Mouse (Mus musculus): ENCODE results near the gene Gm9008.
"Not testable (repeated sequence)": the region's sequence is repeated elsewhere in the genome, so short reads cannot be mapped to it uniquely, and the experiment has no call there.

The Gm9008 gene

DNA sequence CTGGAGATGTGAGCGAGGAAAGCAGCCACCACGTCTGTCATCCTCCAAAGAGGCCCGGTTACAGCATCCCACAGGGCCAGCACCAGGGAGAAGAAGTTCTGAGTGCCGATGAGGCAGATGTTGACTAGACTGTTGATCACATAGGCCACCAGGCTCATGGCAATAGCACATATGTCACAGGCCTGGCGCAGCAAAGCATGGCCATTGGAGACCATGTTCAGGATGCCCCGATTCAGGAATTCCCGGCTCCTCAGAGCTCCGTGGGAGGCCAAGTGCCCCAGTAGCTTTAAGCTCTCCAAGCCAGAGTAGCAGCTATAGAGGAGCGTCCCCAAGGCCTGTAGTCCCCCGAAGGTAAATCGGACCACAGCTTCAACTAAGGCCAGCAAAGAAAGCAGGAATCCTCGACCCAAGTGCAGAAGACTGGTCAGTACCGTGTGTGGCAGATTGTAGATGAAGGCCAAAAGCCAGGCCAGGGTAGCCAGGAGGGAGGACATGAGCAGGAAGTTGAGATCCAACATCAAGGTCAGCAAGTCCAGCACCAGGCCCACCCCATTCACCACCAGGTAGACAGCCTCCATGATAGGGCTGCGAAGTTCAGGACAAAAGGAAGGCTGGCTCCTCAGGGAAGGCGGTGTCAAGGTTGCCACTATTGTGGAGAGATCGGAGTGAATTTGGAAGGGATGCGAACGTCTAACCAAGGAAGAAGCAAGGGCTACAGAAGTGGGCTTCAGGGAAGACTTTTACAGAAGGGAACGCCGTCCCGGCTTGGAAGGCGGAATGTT is at the start of gene Gm9008:
TSS of gene Gm9008 (minus strand) at position 731 of the 782 bp plus-strand sequence.
- not testable (repeated sequence) for DNase-seq

DNA sequence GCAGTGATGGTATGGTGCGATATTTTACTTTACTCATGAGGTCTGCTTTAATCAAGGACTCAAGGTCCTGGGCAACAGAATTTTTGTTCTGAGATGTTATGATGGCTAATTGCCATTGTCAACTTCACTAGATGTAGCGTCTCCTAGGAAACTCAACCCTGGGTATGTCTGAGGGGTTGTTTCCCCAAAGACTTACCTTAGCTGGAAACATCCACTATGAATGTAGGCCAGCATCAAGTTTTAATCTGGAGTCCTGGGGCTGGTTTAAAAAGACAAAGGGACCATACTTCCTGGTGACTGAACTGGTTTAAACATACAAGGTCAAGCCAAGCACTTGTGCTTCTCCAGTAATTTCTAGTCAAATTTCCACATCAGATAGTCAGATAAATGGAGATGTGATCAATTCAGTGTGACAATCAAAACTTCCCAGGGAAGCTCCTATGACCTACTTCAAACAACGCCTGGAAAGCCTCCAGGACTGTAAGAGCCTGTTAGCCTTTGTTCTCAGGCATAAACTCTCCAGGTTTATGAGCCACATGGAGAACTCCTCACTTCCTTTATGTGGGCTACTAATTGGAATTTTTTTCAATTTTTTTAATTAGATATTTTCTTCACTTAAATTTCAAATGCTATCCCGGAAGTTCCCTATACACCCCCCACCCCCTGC is 24.5 kb upstream of the Gm9008 start:
- no peak for DNase-seq

DNA sequence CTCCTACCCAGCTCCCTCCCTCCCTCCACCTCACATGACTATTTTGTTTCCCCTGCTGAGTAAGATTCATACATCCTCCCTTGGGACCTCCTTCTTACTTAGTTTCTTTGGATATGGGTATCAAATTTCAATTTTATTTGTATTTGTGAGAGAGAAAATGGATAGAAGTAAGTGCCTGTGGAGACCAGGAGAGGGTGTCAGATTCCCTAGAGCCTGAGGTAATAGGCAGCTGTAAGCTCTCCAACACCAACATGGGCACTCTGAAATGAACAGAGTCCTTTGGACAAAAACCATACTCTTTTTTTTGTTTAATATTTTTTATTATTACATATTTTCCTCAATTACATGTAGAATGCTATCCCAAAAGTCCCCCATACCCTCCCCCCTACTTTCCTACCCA is 12.6 kb upstream of the Gm9008 start:
- DNase-seq, result no peak

DNA sequence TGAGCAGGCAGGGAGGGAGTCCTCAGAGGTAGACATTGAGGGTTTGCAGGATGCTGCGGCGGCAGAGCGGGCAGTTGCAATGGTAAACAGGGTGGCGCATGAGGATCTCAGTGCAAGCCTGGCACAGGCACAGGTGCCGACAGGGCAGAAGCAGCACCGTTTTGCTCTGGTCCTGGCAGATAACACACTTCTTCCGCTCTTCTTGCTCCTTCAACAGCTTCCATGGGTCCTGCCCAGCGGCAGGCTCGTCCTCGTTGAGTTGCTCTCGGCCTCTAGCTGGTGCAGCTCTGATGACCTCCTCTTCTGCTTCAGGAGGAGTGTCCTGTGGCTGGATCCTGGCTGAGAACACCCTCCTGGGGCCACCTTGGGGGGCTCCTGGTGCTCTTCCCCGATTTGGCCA is 1.2 kb downstream of the Gm9008 start:
- DNase-seq, result not testable (repeated sequence)

DNA sequence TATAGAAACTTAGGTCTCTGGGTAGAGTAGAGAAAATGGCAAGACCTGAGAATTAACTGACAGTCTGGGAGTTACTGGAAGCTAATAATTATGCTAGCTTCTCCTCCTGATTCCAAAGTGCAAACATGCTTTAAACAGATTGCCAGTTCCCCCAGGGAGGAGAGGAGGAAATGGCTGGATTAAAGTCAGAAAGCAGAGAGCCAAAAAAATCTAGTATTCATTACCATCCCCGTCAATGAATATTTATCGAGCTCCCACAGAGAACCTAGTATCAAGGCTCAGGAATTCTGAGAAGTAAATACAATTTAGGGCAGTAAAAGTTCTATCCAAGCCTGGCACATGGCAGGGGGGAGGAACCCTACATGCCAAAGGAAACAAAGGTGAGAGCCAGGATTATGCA is 29.4 kb downstream of the Gm9008 start:
- no peak for DNase-seq
